ENCODE assay signal across 26 mouse cellular contexts in genomic region chr11:22675754-22676153, GRCm38 (mm10).
"Had no signal": no experiment of that assay in that cellular context is flagged by ENCODE, and none has a peak within 500 bp of the region (broad histone marks: within the 10 kb centered on the region; RNA-seq: fewer than 3 reads in every experiment).

No protein-coding gene starts in this region.

- H3K36me3 ChIP-seq: heart, embryonic 13.5 days; heart, embryonic 15.5 days; hindbrain, embryonic 13.5 days; hindbrain, embryonic 15.5 days; intestine, embryonic 15.5 days; limb, embryonic 10.5 days; limb, embryonic 12.5 days; liver, embryonic 13.5 days; liver, embryonic 15.5 days had no signal

- DNase-seq: gastrocnemius, adult 2 months; gastrocnemius, postnatal 10 days; gastrocnemius, postnatal 25 days; heart, adult 18-20 months; heart, postnatal 14 days; heart, postnatal 36 days; kidney, adult 18-20 months; kidney, adult 8-10 months; kidney, postnatal 10 days; kidney, postnatal 25 days; kidney, postnatal 4 days; liver; liver, embryonic 13.5 days had no signal

- H3K27ac ChIP-seq: gastrocnemius, adult 2 months; heart, embryonic 13.5 days; heart, embryonic 15.5 days; hindbrain, embryonic 13.5 days; hindbrain, embryonic 15.5 days; intestine, embryonic 15.5 days; layer of hippocampus, adult 2 months; left cerebral cortex, adult 2 months; limb, embryonic 10.5 days; limb, embryonic 12.5 days; liver, embryonic 13.5 days; liver, embryonic 15.5 days had no signal

- H3K9me3 ChIP-seq: heart, embryonic 13.5 days; heart, embryonic 15.5 days; hindbrain, embryonic 13.5 days; hindbrain, embryonic 15.5 days; intestine, embryonic 15.5 days; limb, embryonic 10.5 days; limb, embryonic 12.5 days; liver, embryonic 13.5 days; liver, embryonic 15.5 days had no signal

- H3K9ac ChIP-seq: heart, embryonic 13.5 days; heart, embryonic 15.5 days; hindbrain, embryonic 13.5 days; hindbrain, embryonic 15.5 days; intestine, embryonic 15.5 days; limb, embryonic 12.5 days; liver, embryonic 13.5 days; liver, embryonic 15.5 days had no signal

- H3K27me3 ChIP-seq: heart, embryonic 13.5 days; heart, embryonic 15.5 days; hindbrain, embryonic 13.5 days; hindbrain, embryonic 15.5 days; intestine, embryonic 15.5 days; limb, embryonic 12.5 days; liver, embryonic 13.5 days; liver, embryonic 15.5 days had no signal

- H3K4me1 ChIP-seq: intestine, embryonic 15.5 days; liver, embryonic 13.5 days; liver, embryonic 15.5 days had no signal

- H3K4me3 ChIP-seq: gastrocnemius, adult 2 months; heart, embryonic 13.5 days; heart, embryonic 15.5 days; hindbrain, embryonic 13.5 days; hindbrain, embryonic 15.5 days; intestine, embryonic 15.5 days; layer of hippocampus, adult 2 months; left cerebral cortex, adult 2 months; limb, embryonic 10.5 days; limb, embryonic 12.5 days; liver, embryonic 13.5 days; liver, embryonic 15.5 days had no signal

- H3K4me2 ChIP-seq: heart, embryonic 11.5 days; heart, embryonic 13.5 days; heart, embryonic 15.5 days; hindbrain, embryonic 13.5 days; hindbrain, embryonic 15.5 days; intestine, embryonic 15.5 days; limb, embryonic 12.5 days; liver, embryonic 11.5 days; liver, embryonic 13.5 days; liver, embryonic 15.5 days had no signal

- ATAC-seq: inflammation-experienced regulatory T-cells, adult 6 months; intestine, embryonic 15.5 days had no signal
